Mouse (Mus musculus): ENCODE measurements around the gene Guca2a. TPM values are rescaled to one million over a fixed set of nuclear protein-coding genes. Genes with fewer than 3 reads are reported as not detected.
A peak's percentile ranks its signal among the peaks of the same experiment; 100 is the strongest.

The Guca2a gene
- total RNA-seq (2014; fragmentation: Nextera tagmentation) (not detected in 2 replicates), total RNA-seq (2017) (not detected in 2 replicates), polyA plus RNA-seq (2012) (not detected in 2 replicates)

DNA sequence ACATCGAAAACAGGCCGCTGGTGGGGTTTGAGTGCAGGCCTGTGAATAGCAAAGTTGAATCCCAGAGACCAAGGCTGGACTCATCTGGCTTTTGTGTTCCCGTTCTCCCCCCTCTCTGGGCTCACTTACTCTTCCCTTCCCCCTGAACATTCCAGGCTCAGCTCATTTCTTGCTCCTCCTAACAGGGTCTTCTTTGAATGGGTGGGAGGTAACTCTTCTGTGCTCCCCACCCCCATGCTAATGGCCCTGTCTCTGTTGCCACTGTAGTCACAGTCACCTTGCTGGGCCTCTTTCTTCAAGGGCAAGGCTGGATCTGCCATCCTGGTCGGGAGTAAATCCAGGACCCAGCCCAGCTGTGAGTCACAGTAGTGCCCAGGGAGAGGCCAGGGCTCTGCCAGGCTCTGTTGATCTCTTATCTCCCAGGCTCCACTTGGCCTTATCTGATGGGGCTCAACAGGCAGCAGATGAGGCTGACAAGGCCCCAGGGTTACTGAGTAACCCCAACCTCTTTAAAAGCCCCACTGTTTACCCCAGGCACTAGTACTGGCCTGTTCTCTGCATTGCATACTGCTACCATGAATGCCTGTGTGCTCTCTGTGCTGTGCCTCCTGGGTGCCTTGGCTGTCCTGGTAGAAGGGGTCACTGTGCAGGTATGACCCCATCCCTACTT lies at the start of gene Guca2a:
Guca2a (plus strand) TSS at position 529 of the 670 bp plus-strand sequence.
- no peak for DNase-seq (ENCODE audit: low spot score)

GRCm38 (mm10) chr4:119588037-119588436 lies 49.5 kb upstream of the Guca2a start:
- TF ChIP-seq CTCF (IDR thresholded peaks at IDR 0.05; ENCODE audit: low read depth, low read length) (no peak), GATA2 (IDR thresholded peaks at IDR 0.05; ENCODE audit: borderline replicate concordance, low read depth, low read length) (no peak), TAL1 (conservative IDR thresholded peaks at IDR 0.05; ENCODE audit: low read depth, low read length) (no peak), GATA1 (IDR thresholded peaks at IDR 0.05; ENCODE audit: borderline replicate concordance, low read length) (no peak), POLR2AphosphoS5 (IDR thresholded peaks at IDR 0.05; ENCODE audit: insufficient replicate concordance, low read depth, low read length) (no peak)
- Histone ChIP-seq H3K4me1 (ENCODE audit: insufficient read depth, low read depth, low read length) (no peaks in the 10 kb centered on the region), H3K27me3 (ENCODE audit: insufficient read depth, low read length) (no peaks in the 10 kb centered on the region), H3K4me3 (ENCODE audit: low read depth, low read length) (no peak overlapping the region), H3K36me3 (replicated peaks) (peaks cover 38% of the 10 kb centered on the region), H3K9me3 (replicated peaks) (no peaks in the 10 kb centered on the region)
- DNase-seq (ENCODE audit: low spot score), result no peak
- ATAC-seq (ENCODE audit: extremely low read depth, insufficient number of reproducible peaks, low FRiP score, poor library complexity, severe bottlenecking), result no peak

More for the DNA sequence above, at the start of gene Guca2a:
- peaks cover 8% of the 10 kb centered on the region; the same call in 1 of the 2 replicates for H3K27me3 ChIP-seq (ENCODE audit: insufficient read depth, low read length)
- TF ChIP-seq TAL1 (conservative IDR thresholded peaks at IDR 0.05; ENCODE audit: low read depth, low read length) (no peak), CTCF (IDR thresholded peaks at IDR 0.05; ENCODE audit: low read depth, low read length) (no peak), POLR2AphosphoS5 (IDR thresholded peaks at IDR 0.05; ENCODE audit: insufficient replicate concordance, low read depth, low read length) (no peak), GATA2 (IDR thresholded peaks at IDR 0.05; ENCODE audit: borderline replicate concordance, low read depth, low read length) (no peak), GATA1 (IDR thresholded peaks at IDR 0.05; ENCODE audit: borderline replicate concordance, low read length) (no peak)
- ATAC-seq (ENCODE audit: extremely low read depth, insufficient number of reproducible peaks, low FRiP score, poor library complexity, severe bottlenecking), result peak; percentile 37; the same call in 1 of the 2 replicates
- peaks cover 19% of the 10 kb centered on the region for H3K4me1 ChIP-seq (ENCODE audit: insufficient read depth, low read depth, low read length)
- H3K9me3 ChIP-seq (replicated peaks), result no peaks in the 10 kb centered on the region
- no peak within 1 kb of the TSS for H3K4me3 ChIP-seq (ENCODE audit: low read depth, low read length)
- peaks cover 18% of the 10 kb centered on the region for H3K36me3 ChIP-seq (replicated peaks)

DNA sequence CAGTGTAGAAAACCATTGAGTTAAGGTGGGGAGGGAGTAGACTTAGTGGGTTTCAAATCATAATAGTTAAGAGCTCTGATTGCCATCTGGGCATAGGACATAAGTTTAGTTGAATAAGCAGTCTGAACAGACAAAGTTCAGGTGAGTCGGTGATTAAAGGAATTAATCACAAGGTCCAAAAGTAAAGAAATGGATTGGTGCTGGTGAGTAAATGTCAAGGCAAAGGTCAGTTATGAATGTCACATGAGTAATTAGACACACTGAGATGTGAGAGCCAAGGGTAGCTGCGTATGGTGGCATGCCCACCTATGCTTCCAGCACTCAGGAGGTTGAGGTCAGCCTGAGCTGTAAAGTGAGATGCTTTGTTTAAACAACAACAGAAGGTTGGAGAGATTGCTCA lies 48.1 kb upstream of the Guca2a start:
- Histone ChIP-seq H3K36me3 (replicated peaks) (peaks cover 37% of the 10 kb centered on the region), H3K4me1 (ENCODE audit: insufficient read depth, low read depth, low read length) (no peaks in the 10 kb centered on the region), H3K9me3 (replicated peaks) (no peaks in the 10 kb centered on the region), H3K4me3 (ENCODE audit: low read depth, low read length) (no peak overlapping the region), H3K27me3 (ENCODE audit: insufficient read depth, low read length) (no peaks in the 10 kb centered on the region)
- DNase-seq (ENCODE audit: low spot score) (no peak), ATAC-seq (ENCODE audit: extremely low read depth, insufficient number of reproducible peaks, low FRiP score, poor library complexity, severe bottlenecking) (no peak)
- TF ChIP-seq TAL1 (conservative IDR thresholded peaks at IDR 0.05; ENCODE audit: low read depth, low read length) (no peak), CTCF (IDR thresholded peaks at IDR 0.05; ENCODE audit: low read depth, low read length) (no peak), GATA1 (IDR thresholded peaks at IDR 0.05; ENCODE audit: borderline replicate concordance, low read length) (no peak), GATA2 (IDR thresholded peaks at IDR 0.05; ENCODE audit: borderline replicate concordance, low read depth, low read length) (no peak), POLR2AphosphoS5 (IDR thresholded peaks at IDR 0.05; ENCODE audit: insufficient replicate concordance, low read depth, low read length) (no peak)

- Histone ChIP-seq H3K36me3 (replicated peaks) (peaks cover 34% of the 10 kb centered on the region), H3K27me3 (ENCODE audit: insufficient read depth, low read length) (no peaks in the 10 kb centered on the region), H3K4me1 (ENCODE audit: insufficient read depth, low read depth, low read length) (no peaks in the 10 kb centered on the region), H3K4me3 (ENCODE audit: low read depth, low read length) (no peak overlapping the region), H3K9me3 (replicated peaks) (no peaks in the 10 kb centered on the region)
- no peak for ATAC-seq (ENCODE audit: extremely low read depth, insufficient number of reproducible peaks, low FRiP score, poor library complexity, severe bottlenecking)
- TF ChIP-seq CTCF (IDR thresholded peaks at IDR 0.05; ENCODE audit: low read depth, low read length), result no peak
- no peak for TF ChIP-seq TAL1 (conservative IDR thresholded peaks at IDR 0.05; ENCODE audit: low read depth, low read length)
- TF ChIP-seq GATA2 (IDR thresholded peaks at IDR 0.05; ENCODE audit: borderline replicate concordance, low read depth, low read length), result no peak
- TF ChIP-seq POLR2AphosphoS5 (IDR thresholded peaks at IDR 0.05; ENCODE audit: insufficient replicate concordance, low read depth, low read length), result no peak
- no peak for TF ChIP-seq GATA1 (IDR thresholded peaks at IDR 0.05; ENCODE audit: borderline replicate concordance, low read length)
- no peak for DNase-seq (ENCODE audit: low spot score)
These were observed 47.5 kb upstream of the Guca2a start for GRCm38 (mm10) chr4:119590027-119590426.

DNA sequence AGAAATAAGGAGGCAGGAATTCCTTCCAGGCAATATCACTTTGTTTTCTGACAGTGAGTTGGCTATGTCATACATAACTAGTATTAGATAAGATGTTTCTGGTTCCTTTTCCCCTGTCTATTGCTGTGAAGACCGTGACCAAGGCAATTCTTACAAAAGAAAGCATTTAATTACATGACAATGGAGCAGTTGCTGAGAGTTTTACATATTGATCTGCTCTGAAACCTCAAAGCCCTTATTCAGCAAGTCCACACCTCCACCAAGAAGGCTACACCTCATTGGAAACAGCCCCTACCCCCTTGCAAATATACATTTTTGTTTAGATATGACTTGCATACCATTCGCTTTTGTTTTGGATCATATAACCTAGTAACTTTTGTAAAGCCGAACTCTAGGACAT lies 45.0 kb upstream of the Guca2a start:
- H3K4me3 ChIP-seq (ENCODE audit: low read depth, low read length), result no peak overlapping the region
- no peak for TF ChIP-seq GATA1 (IDR thresholded peaks at IDR 0.05; ENCODE audit: borderline replicate concordance, low read length)
- no peak for TF ChIP-seq CTCF (IDR thresholded peaks at IDR 0.05; ENCODE audit: low read depth, low read length)
- TF ChIP-seq POLR2AphosphoS5 (IDR thresholded peaks at IDR 0.05; ENCODE audit: insufficient replicate concordance, low read depth, low read length), result no peak
- no peak for TF ChIP-seq GATA2 (IDR thresholded peaks at IDR 0.05; ENCODE audit: borderline replicate concordance, low read depth, low read length)
- TF ChIP-seq TAL1 (conservative IDR thresholded peaks at IDR 0.05; ENCODE audit: low read depth, low read length), result no peak
- peaks cover 18% of the 10 kb centered on the region for H3K36me3 ChIP-seq (replicated peaks)
- no peaks in the 10 kb centered on the region for H3K4me1 ChIP-seq (ENCODE audit: insufficient read depth, low read depth, low read length)
- ATAC-seq (ENCODE audit: extremely low read depth, insufficient number of reproducible peaks, low FRiP score, poor library complexity, severe bottlenecking) (no peak), DNase-seq (ENCODE audit: low spot score) (no peak)
- no peaks in the 10 kb centered on the region for H3K27me3 ChIP-seq (ENCODE audit: insufficient read depth, low read length)
- H3K9me3 ChIP-seq (replicated peaks), result no peaks in the 10 kb centered on the region

DNA sequence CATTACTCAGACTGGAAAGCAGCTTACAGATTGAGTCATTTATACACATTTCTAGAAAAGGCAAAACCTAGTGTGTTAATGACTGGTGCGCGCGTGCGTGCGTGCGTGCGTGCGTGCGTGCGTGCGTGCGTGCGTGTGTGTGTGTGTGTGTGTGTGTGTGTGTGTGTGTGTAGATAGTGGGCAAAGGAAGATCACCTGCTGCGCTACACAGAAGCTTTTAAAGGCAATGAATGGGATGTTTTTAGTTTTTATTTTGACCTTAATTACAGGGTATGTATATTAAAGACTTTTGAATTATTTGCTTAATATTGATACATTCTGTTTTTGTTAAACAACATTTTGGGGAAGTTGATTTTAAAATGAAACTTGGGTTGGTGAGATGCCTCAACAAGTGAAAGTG lies 43.2 kb upstream of the Guca2a start:
- Histone ChIP-seq H3K4me3 (ENCODE audit: low read depth, low read length) (no peak overlapping the region), H3K27me3 (ENCODE audit: insufficient read depth, low read length) (no peaks in the 10 kb centered on the region), H3K36me3 (replicated peaks) (peaks cover 8% of the 10 kb centered on the region), H3K9me3 (replicated peaks) (no peaks in the 10 kb centered on the region), H3K4me1 (ENCODE audit: insufficient read depth, low read depth, low read length) (no peaks in the 10 kb centered on the region)
- DNase-seq (ENCODE audit: low spot score), result no peak
- no peak for TF ChIP-seq GATA2 (IDR thresholded peaks at IDR 0.05; ENCODE audit: borderline replicate concordance, low read depth, low read length)
- ATAC-seq (ENCODE audit: extremely low read depth, insufficient number of reproducible peaks, low FRiP score, poor library complexity, severe bottlenecking), result no peak
